In genomic region chr7:66282984-66283612, GRCm38 (mm10) we compare ENCODE assay signal across 16 mouse cellular contexts.
DNase-seq lines count a peak whose midpoint lies in the region; ATAC-seq and TF ChIP-seq lines count a peak whose summit lies in the region.
"Had no signal": no experiment of that assay in that cellular context is flagged by ENCODE, and none has a peak within 500 bp of the region (broad histone marks: within the 10 kb centered on the region; RNA-seq: fewer than 3 reads in every experiment).

No protein-coding gene starts in this region.

- no peaks in the 10 kb centered on the region for H3K27me3 ChIP-seq in embryonic facial prominence, embryonic 11.5 days (ENCODE audit: control insufficient read depth, insufficient read depth, low read length)
- no peaks in the 10 kb centered on the region for H3K27me3 ChIP-seq in neural tube, embryonic 13.5 days
- H3K27me3 ChIP-seq: embryonic facial prominence, embryonic 15.5 days; liver, embryonic 13.5 days had no signal

- no peaks in the 10 kb centered on the region; the same call in 1 of the 2 replicates for H3K4me1 ChIP-seq in embryonic facial prominence, embryonic 11.5 days (ENCODE audit: control insufficient read depth, insufficient read depth, low read length)
- peaks cover 24% of the 10 kb centered on the region for H3K4me1 ChIP-seq in neural tube, embryonic 13.5 days (replicated peaks)
- H3K4me1 ChIP-seq: embryonic facial prominence, embryonic 15.5 days; liver, embryonic 13.5 days had no signal

- intact Hi-C loops in gastrocnemius, postnatal 14 days (cut with DNase I; ENCODE audit: low total_unique reads), result no loop called here

- no peaks in the 10 kb centered on the region for H3K36me3 ChIP-seq in embryonic facial prominence, embryonic 11.5 days (replicated peaks; ENCODE audit: control insufficient read depth, insufficient read depth, low read depth, low read length)
- H3K36me3 ChIP-seq in neural tube, embryonic 13.5 days, result no peaks in the 10 kb centered on the region

- no peak for TF ChIP-seq POLR2A in brain, embryonic 14.5 days (IDR thresholded peaks at IDR 0.05; ENCODE audit: borderline replicate concordance, extremely low read depth, insufficient read depth, insufficient read length, poor library complexity, severe bottlenecking)

- H3K27ac ChIP-seq in embryonic facial prominence, embryonic 11.5 days (replicated peaks; ENCODE audit: low read depth, low read length), result no peak overlapping the region
- peak overlapping the region; percentile 55 for H3K27ac ChIP-seq in neural tube, embryonic 13.5 days (replicated peaks)
- H3K27ac ChIP-seq: embryonic facial prominence, embryonic 15.5 days; left cerebral cortex, adult 2 months; liver, embryonic 13.5 days had no signal

- H3K4me2 ChIP-seq in embryonic facial prominence, embryonic 11.5 days (ENCODE audit: low read depth, low read length), result no peak overlapping the region
- H3K4me2 ChIP-seq in neural tube, embryonic 13.5 days, result peak overlapping the region; percentile 3; the same call in 1 of the 2 replicates
- H3K4me2 ChIP-seq: embryonic facial prominence, embryonic 15.5 days; heart, embryonic 11.5 days; liver, embryonic 13.5 days had no signal

- H3K9me3 ChIP-seq in embryonic facial prominence, embryonic 11.5 days (replicated peaks; ENCODE audit: control insufficient read depth, low read length), result no peaks in the 10 kb centered on the region
- H3K9me3 ChIP-seq in neural tube, embryonic 13.5 days, result no peaks in the 10 kb centered on the region
- H3K9me3 ChIP-seq: embryonic facial prominence, embryonic 15.5 days; liver, embryonic 13.5 days had no signal

- no peak overlapping the region for H3K4me3 ChIP-seq in embryonic facial prominence, embryonic 11.5 days (ENCODE audit: low read depth, low read length)
- H3K4me3 ChIP-seq in neural tube, embryonic 13.5 days, result no peak overlapping the region
- H3K4me3 ChIP-seq: embryonic facial prominence, embryonic 15.5 days; left cerebral cortex, adult 2 months; liver, embryonic 13.5 days had no signal

- H3K9ac ChIP-seq in embryonic facial prominence, embryonic 11.5 days (replicated peaks; ENCODE audit: low read length), result no peak overlapping the region
- H3K9ac ChIP-seq in neural tube, embryonic 13.5 days, result no peak overlapping the region
- H3K9ac ChIP-seq: embryonic facial prominence, embryonic 15.5 days; liver, embryonic 13.5 days had no signal

- ATAC-seq in embryonic facial prominence, embryonic 11.5 days (replicated peaks; ENCODE audit: insufficient number of reproducible peaks, low FRiP score, low TSS enrichment, low read depth), result no peak
- peak; percentile 85 for ATAC-seq in neural tube, embryonic 13.5 days (ENCODE audit: low read depth)

- 19% methylated on average over 10 of the region's 10 CpGs for WGBS in embryonic facial prominence, embryonic 11.5 days
- 8% methylated on average over 10 of the region's 10 CpGs for WGBS in neural tube, embryonic 13.5 days

- DNase-seq in brain, embryonic 14.5 days (ENCODE audit: low read depth), result peak; percentile 44
- peak; percentile 7 for DNase-seq in embryonic facial prominence, embryonic 11.5 days (ENCODE audit: low spot score)
- peak; percentile 70 for DNase-seq in mesoderm, embryonic 11.5 days (ENCODE audit: low read depth, low spot score)
- no peak for DNase-seq in gastrocnemius, postnatal 14 days
- no peak for DNase-seq in urinary bladder, postnatal 14 days (ENCODE audit: low spot score)
- DNase-seq in urinary bladder, postnatal 25 days (ENCODE audit: low spot score), result no peak
- DNase-seq: cerebellum, adult 2 months; kidney, postnatal 36 days; liver, embryonic 13.5 days; lung, postnatal 36 days; right cerebral cortex, postnatal 14 days; thymus, postnatal 14 days had no signal

- no peak for TF ChIP-seq CTCF in brain, embryonic 14.5 days (IDR thresholded peaks at IDR 0.05; ENCODE audit: borderline replicate concordance, extremely low read depth, insufficient read depth, insufficient read length)

Comparison
In these comparisons a context has a peak if more than half of its experiments do, and no peak if none do; other contexts are left out.
1. DNase-seq: peak in brain, embryonic 14.5 days (single experiment), embryonic facial prominence, embryonic 11.5 days (single experiment) and mesoderm, embryonic 11.5 days (single experiment); none in gastrocnemius, postnatal 14 days (single experiment), urinary bladder, postnatal 14 days (single experiment) and urinary bladder, postnatal 25 days (single experiment).